Mouse (Mus musculus): ENCODE data around the gene Dgkh. TPM values are rescaled to one million over a fixed set of nuclear protein-coding genes. Genes with fewer than 3 reads are reported as not detected.

The Dgkh gene
- polyA plus RNA-seq, 1 experiment from 2014 or later = 2.6 TPM

- Histone ChIP-seq H3K4me2 (ENCODE audit: low read length) (no peak overlapping the region), H3K27me3 (ENCODE audit: control insufficient read depth, insufficient read depth, low read depth, low read length) (no peaks in the 10 kb centered on the region), H3K36me3 (ENCODE audit: control insufficient read depth, insufficient read depth, low read length) (peaks cover 6% of the 10 kb centered on the region), H3K4me3 (ENCODE audit: low read depth, low read length) (no peak overlapping the region), H3K9ac (ENCODE audit: low read depth, low read length) (no peak overlapping the region), H3K9me3 (replicated peaks; ENCODE audit: control insufficient read depth, low read length, poor library complexity, severe bottlenecking) (no peaks in the 10 kb centered on the region), H3K4me1 (ENCODE audit: control insufficient read depth, insufficient read depth, low read length) (no peaks in the 10 kb centered on the region), H3K27ac (ENCODE audit: low read length) (no peak overlapping the region)
- 92% methylated on average over 3 of the region's 3 CpGs for WGBS
- no peak for ATAC-seq
Observed at GRCm38 (mm10) chr14:78592965-78593364, 139.6 kb downstream of the Dgkh start.

GRCm38 (mm10) chr14:78590335-78590734, 142.2 kb downstream of the Dgkh start:
- Histone ChIP-seq H3K9ac (ENCODE audit: low read depth, low read length) (no peak overlapping the region), H3K4me3 (ENCODE audit: low read depth, low read length) (no peak overlapping the region), H3K4me1 (ENCODE audit: control insufficient read depth, insufficient read depth, low read length) (no peaks in the 10 kb centered on the region), H3K27ac (ENCODE audit: low read length) (no peak overlapping the region), H3K9me3 (replicated peaks; ENCODE audit: control insufficient read depth, low read length, poor library complexity, severe bottlenecking) (no peaks in the 10 kb centered on the region), H3K36me3 (ENCODE audit: control insufficient read depth, insufficient read depth, low read length) (peaks cover 2% of the 10 kb centered on the region), H3K27me3 (ENCODE audit: control insufficient read depth, insufficient read depth, low read depth, low read length) (no peaks in the 10 kb centered on the region), H3K4me2 (ENCODE audit: low read length) (no peak overlapping the region)
- ATAC-seq = 0 out of 2 replicates have a peak, but pooled peaks have one; percentile 58
- WGBS = 7% methylated on average over 2 of the region's 2 CpGs

GRCm38 (mm10) chr14:78584222-78584621, 148.4 kb downstream of the Dgkh start:
- WGBS = 90% methylated on average over 13 of the region's 13 CpGs
- no peak for ATAC-seq
- no peak overlapping the region for H3K27ac ChIP-seq (ENCODE audit: low read length)
- no peaks in the 10 kb centered on the region for H3K4me1 ChIP-seq (ENCODE audit: control insufficient read depth, insufficient read depth, low read length)
- H3K9me3 ChIP-seq (replicated peaks; ENCODE audit: control insufficient read depth, low read length, poor library complexity, severe bottlenecking) = no peaks in the 10 kb centered on the region
- H3K36me3 ChIP-seq (ENCODE audit: control insufficient read depth, insufficient read depth, low read length) = peaks cover 21% of the 10 kb centered on the region
- no peak overlapping the region for H3K9ac ChIP-seq (ENCODE audit: low read depth, low read length)
- no peaks in the 10 kb centered on the region for H3K27me3 ChIP-seq (ENCODE audit: control insufficient read depth, insufficient read depth, low read depth, low read length)
- no peak overlapping the region for H3K4me3 ChIP-seq (ENCODE audit: low read depth, low read length)
- no peak overlapping the region for H3K4me2 ChIP-seq (ENCODE audit: low read length)

- no peak for ATAC-seq
- H3K4me1 ChIP-seq (ENCODE audit: control insufficient read depth, insufficient read depth, low read length) = no peaks in the 10 kb centered on the region
- H3K27me3 ChIP-seq (ENCODE audit: control insufficient read depth, insufficient read depth, low read depth, low read length) = no peaks in the 10 kb centered on the region
- H3K4me3 ChIP-seq (ENCODE audit: low read depth, low read length) = no peak overlapping the region
- no peak overlapping the region for H3K9ac ChIP-seq (ENCODE audit: low read depth, low read length)
- no peak overlapping the region for H3K27ac ChIP-seq (ENCODE audit: low read length)
- no peaks in the 10 kb centered on the region for H3K9me3 ChIP-seq (replicated peaks; ENCODE audit: control insufficient read depth, low read length, poor library complexity, severe bottlenecking)
- no peak overlapping the region for H3K4me2 ChIP-seq (ENCODE audit: low read length)
- peaks cover 21% of the 10 kb centered on the region for H3K36me3 ChIP-seq (ENCODE audit: control insufficient read depth, insufficient read depth, low read length)
Observed at GRCm38 (mm10) chr14:78583168-78583567, 149.4 kb downstream of the Dgkh start.

GRCm38 (mm10) chr14:78575899-78576298, 156.7 kb downstream of the Dgkh start:
- H3K4me2 ChIP-seq (ENCODE audit: low read length) = no peak overlapping the region
- ATAC-seq = no peak
- no peaks in the 10 kb centered on the region for H3K27me3 ChIP-seq (ENCODE audit: control insufficient read depth, insufficient read depth, low read depth, low read length)
- H3K36me3 ChIP-seq (ENCODE audit: control insufficient read depth, insufficient read depth, low read length) = peaks cover 17% of the 10 kb centered on the region
- H3K9ac ChIP-seq (ENCODE audit: low read depth, low read length) = no peak overlapping the region
- no peaks in the 10 kb centered on the region; the same call in 1 of the 2 replicates for H3K9me3 ChIP-seq (replicated peaks; ENCODE audit: control insufficient read depth, low read length, poor library complexity, severe bottlenecking)
- no peak overlapping the region for H3K27ac ChIP-seq (ENCODE audit: low read length)
- H3K4me3 ChIP-seq (ENCODE audit: low read depth, low read length) = no peak overlapping the region
- WGBS = 74% methylated on average over 13 of the region's 13 CpGs
- H3K4me1 ChIP-seq (ENCODE audit: control insufficient read depth, insufficient read depth, low read length) = no peaks in the 10 kb centered on the region

- 95% methylated on average over 5 of the region's 5 CpGs for WGBS
Observed at GRCm38 (mm10) chr14:78568410-78568809, 164.2 kb downstream of the Dgkh start.

GRCm38 (mm10) chr14:78566431-78566830, 166.1 kb downstream of the Dgkh start:
- Histone ChIP-seq H3K9me3 (replicated peaks; ENCODE audit: control insufficient read depth, low read length, poor library complexity, severe bottlenecking) (no peaks in the 10 kb centered on the region), H3K36me3 (ENCODE audit: control insufficient read depth, insufficient read depth, low read length) (peaks cover 3% of the 10 kb centered on the region; the same call in 1 of the 2 replicates), H3K4me2 (ENCODE audit: low read length) (no peak overlapping the region), H3K4me1 (ENCODE audit: control insufficient read depth, insufficient read depth, low read length) (no peaks in the 10 kb centered on the region), H3K4me3 (ENCODE audit: low read depth, low read length) (no peak overlapping the region), H3K9ac (ENCODE audit: low read depth, low read length) (no peak overlapping the region), H3K27me3 (ENCODE audit: control insufficient read depth, insufficient read depth, low read depth, low read length) (no peaks in the 10 kb centered on the region), H3K27ac (ENCODE audit: low read length) (no peak overlapping the region)
- WGBS = 71% methylated on average over 4 of the region's 4 CpGs
- no peak for ATAC-seq

More at GRCm38 (mm10) chr14:78568410-78568809, 164.2 kb downstream of the Dgkh start:
- Histone ChIP-seq H3K36me3 (ENCODE audit: control insufficient read depth, insufficient read depth, low read length) (peaks cover 6% of the 10 kb centered on the region), H3K27ac (ENCODE audit: low read length) (no peak overlapping the region), H3K9ac (ENCODE audit: low read depth, low read length) (no peak overlapping the region), H3K4me2 (ENCODE audit: low read length) (no peak overlapping the region), H3K27me3 (ENCODE audit: control insufficient read depth, insufficient read depth, low read depth, low read length) (no peaks in the 10 kb centered on the region), H3K9me3 (replicated peaks; ENCODE audit: control insufficient read depth, low read length, poor library complexity, severe bottlenecking) (no peaks in the 10 kb centered on the region), H3K4me3 (ENCODE audit: low read depth, low read length) (no peak overlapping the region), H3K4me1 (ENCODE audit: control insufficient read depth, insufficient read depth, low read length) (no peaks in the 10 kb centered on the region)
- no peak for ATAC-seq

- no peak for ATAC-seq
- 82% methylated on average over 2 of the region's 2 CpGs for WGBS
Observed at GRCm38 (mm10) chr14:78564292-78564691, 168.3 kb downstream of the Dgkh start.

GRCm38 (mm10) chr14:78563211-78563610, 169.4 kb downstream of the Dgkh start:
- H3K4me3 ChIP-seq (ENCODE audit: low read depth, low read length) = no peak overlapping the region
- 72% methylated on average over 7 of the region's 7 CpGs for WGBS
- no peaks in the 10 kb centered on the region for H3K4me1 ChIP-seq (ENCODE audit: control insufficient read depth, insufficient read depth, low read length)
- no peak overlapping the region for H3K9ac ChIP-seq (ENCODE audit: low read depth, low read length)
- H3K36me3 ChIP-seq (ENCODE audit: control insufficient read depth, insufficient read depth, low read length) = no peaks in the 10 kb centered on the region
- no peaks in the 10 kb centered on the region for H3K27me3 ChIP-seq (ENCODE audit: control insufficient read depth, insufficient read depth, low read depth, low read length)
- ATAC-seq = no peak
- H3K27ac ChIP-seq (ENCODE audit: low read length) = no peak overlapping the region
- H3K9me3 ChIP-seq (replicated peaks; ENCODE audit: control insufficient read depth, low read length, poor library complexity, severe bottlenecking) = no peaks in the 10 kb centered on the region
- no peak overlapping the region for H3K4me2 ChIP-seq (ENCODE audit: low read length)

More at GRCm38 (mm10) chr14:78564292-78564691, 168.3 kb downstream of the Dgkh start:
- Histone ChIP-seq H3K27ac (ENCODE audit: low read length) (no peak overlapping the region), H3K9ac (ENCODE audit: low read depth, low read length) (no peak overlapping the region), H3K4me1 (ENCODE audit: control insufficient read depth, insufficient read depth, low read length) (no peaks in the 10 kb centered on the region), H3K4me2 (ENCODE audit: low read length) (no peak overlapping the region), H3K4me3 (ENCODE audit: low read depth, low read length) (no peak overlapping the region), H3K27me3 (ENCODE audit: control insufficient read depth, insufficient read depth, low read depth, low read length) (no peaks in the 10 kb centered on the region), H3K36me3 (ENCODE audit: control insufficient read depth, insufficient read depth, low read length) (no peaks in the 10 kb centered on the region; the same call in 1 of the 2 replicates), H3K9me3 (replicated peaks; ENCODE audit: control insufficient read depth, low read length, poor library complexity, severe bottlenecking) (no peaks in the 10 kb centered on the region)
